11 mouse cellular contexts compared by ENCODE assay signal in genomic region chr19:32373865-32374655, GRCm38 (mm10). TPM values are rescaled to one million over a fixed set of nuclear protein-coding genes. Genes with fewer than 3 reads are reported as not detected.
DNase-seq lines count a peak whose midpoint lies in the region; ATAC-seq and TF ChIP-seq lines count a peak whose summit lies in the region.
"Had no signal": no experiment of that assay in that cellular context is flagged by ENCODE, and none has a peak within 500 bp of the region (broad histone marks: within the 10 kb centered on the region; RNA-seq: fewer than 3 reads in every experiment).

No protein-coding gene starts in this region.

- H3K9me3 ChIP-seq in embryonic facial prominence, embryonic 14.5 days (ENCODE audit: control insufficient read depth, low read length) = no peaks in the 10 kb centered on the region
- H3K9me3 ChIP-seq in limb, embryonic 14.5 days (ENCODE audit: control insufficient read depth, low read length) = no peaks in the 10 kb centered on the region
- H3K9me3 ChIP-seq: embryonic facial prominence, embryonic 13.5 days had no signal

- 44% methylated on average over 16 of the region's 16 CpGs for WGBS in embryonic facial prominence, embryonic 14.5 days
- WGBS in limb, embryonic 14.5 days = 47% methylated on average over 16 of the region's 16 CpGs

- H3K4me2 ChIP-seq in embryonic facial prominence, embryonic 14.5 days (ENCODE audit: low read depth, low read length) = no peak overlapping the region
- no peak overlapping the region for H3K4me2 ChIP-seq in limb, embryonic 14.5 days (replicated peaks; ENCODE audit: low read depth, low read length, severe bottlenecking)
- H3K4me2 ChIP-seq: embryonic facial prominence, embryonic 13.5 days had no signal

- no peak overlapping the region for H3K4me3 ChIP-seq in embryonic facial prominence, embryonic 14.5 days (ENCODE audit: low read depth, low read length)
- H3K4me3 ChIP-seq in limb, embryonic 14.5 days (replicated peaks; ENCODE audit: low read length) = no peak overlapping the region
- no peak overlapping the region for H3K4me3 ChIP-seq in layer of hippocampus, adult 2 months
- H3K4me3 ChIP-seq: embryonic facial prominence, embryonic 13.5 days had no signal

- peak; percentile 23 for DNase-seq in gastrocnemius, postnatal 14 days
- no peak for DNase-seq in gastrocnemius, postnatal 36 days
- DNase-seq in embryonic facial prominence, embryonic 14.5 days (ENCODE audit: low spot score) = peak; percentile 55
- DNase-seq in heart, postnatal 25 days (ENCODE audit: low spot score) = peak; percentile 42
- DNase-seq in limb, embryonic 14.5 days (ENCODE audit: low spot score) = no peak
- no peak for DNase-seq in right cerebral cortex, adult 2 months (ENCODE audit: low spot score in 2 of 2)
- DNase-seq in layer of hippocampus, adult 2 months (ENCODE audit: low spot score in 2 of 2) = no peak
- DNase-seq: cerebellum, adult 11 months had no signal

- TF ChIP-seq POLR2A in limb, embryonic 14.5 days (IDR thresholded peaks at IDR 0.05; ENCODE audit: borderline replicate concordance, extremely low read depth, insufficient read depth, insufficient read length) = no peak

- H3K4me1 ChIP-seq in embryonic facial prominence, embryonic 14.5 days (ENCODE audit: control insufficient read depth, insufficient read depth, low read length) = 0 out of 2 replicates have a peak, but pooled peaks cover 4% of the 10 kb centered on the region
- peaks cover 2% of the 10 kb centered on the region; the same call in 1 of the 2 replicates for H3K4me1 ChIP-seq in limb, embryonic 14.5 days (ENCODE audit: control insufficient read depth, insufficient read depth, low read length)

- no peak for ATAC-seq in embryonic facial prominence, embryonic 14.5 days (ENCODE audit: low read depth)
- ATAC-seq in limb, embryonic 14.5 days (ENCODE audit: low FRiP score, low read depth) = no peak
- no peak for ATAC-seq in inflammation-experienced regulatory T-cells, adult 6 months
- ATAC-seq: intestine, embryonic 16.5 days had no signal

- no peaks in the 10 kb centered on the region for H3K27me3 ChIP-seq in embryonic facial prominence, embryonic 14.5 days (replicated peaks; ENCODE audit: control insufficient read depth, insufficient read depth, low read length)
- H3K27me3 ChIP-seq in limb, embryonic 14.5 days (ENCODE audit: control insufficient read depth, insufficient read depth, low read length) = no peaks in the 10 kb centered on the region
- H3K27me3 ChIP-seq: embryonic facial prominence, embryonic 13.5 days had no signal

- no peaks in the 10 kb centered on the region for H3K36me3 ChIP-seq in embryonic facial prominence, embryonic 14.5 days (ENCODE audit: control insufficient read depth, insufficient read depth, low read length)
- H3K36me3 ChIP-seq in limb, embryonic 14.5 days (ENCODE audit: control insufficient read depth, insufficient read depth, low read length) = no peaks in the 10 kb centered on the region
- H3K36me3 ChIP-seq: embryonic facial prominence, embryonic 13.5 days had no signal

- TF ChIP-seq CTCF in layer of hippocampus, adult 2 months (conservative IDR thresholded peaks at IDR 0.05) = no peak

- no peak overlapping the region for H3K9ac ChIP-seq in embryonic facial prominence, embryonic 14.5 days (ENCODE audit: low read depth, low read length)
- no peak overlapping the region for H3K9ac ChIP-seq in limb, embryonic 14.5 days (ENCODE audit: low read depth, low read length, severe bottlenecking)
- H3K9ac ChIP-seq: embryonic facial prominence, embryonic 13.5 days had no signal

- intact Hi-C loops in gastrocnemius, postnatal 14 days (cut with DNase I; ENCODE audit: low total_unique reads) = no loop called here
- intact Hi-C loops in gastrocnemius, postnatal 36 days (cut with DNase I) = no loop called here
- intact Hi-C loops in heart, postnatal 25 days (cut with DNase I) = no loop called here

- H3K27ac ChIP-seq in embryonic facial prominence, embryonic 14.5 days (replicated peaks; ENCODE audit: low read depth, low read length) = no peak overlapping the region
- H3K27ac ChIP-seq in limb, embryonic 14.5 days (replicated peaks; ENCODE audit: low read depth, low read length) = 0 out of 2 replicates have a peak overlapping the region, but pooled peaks have one; percentile 26
- no peak overlapping the region for H3K27ac ChIP-seq in layer of hippocampus, adult 2 months
- H3K27ac ChIP-seq: embryonic facial prominence, embryonic 13.5 days had no signal

RNA-seq across cellular contexts. Expression of gene Sgms1, which starts 15.5 kb away (rescaled TPM):
- total RNA-seq in gastrocnemius, postnatal 14 days (2021) = 10 to 100 TPM; 35.2 to 55.0 TPM
- 10 to 100 TPM; 46.3 to 50.1 TPM for total RNA-seq in gastrocnemius, postnatal 36 days (2021)
- 29.7 and 31.3 TPM in 2 replicates for polyA plus RNA-seq in embryonic facial prominence, embryonic 14.5 days (2014; fragmentation: Nextera tagmentation; extraction: Ambion mirVana)
- 10 to 100 TPM; 55.8 to 59.0 TPM for total RNA-seq in heart, postnatal 25 days (2021)
- 20.4 and 20.8 TPM in 2 replicates for polyA plus RNA-seq in limb, embryonic 14.5 days (2012; rRNA removed)
- 33.9 and 36.8 TPM in 2 replicates for polyA plus RNA-seq in limb, embryonic 14.5 days (2014; fragmentation: Nextera tagmentation; extraction: Ambion mirVana)
- polyA plus RNA-seq in inflammation-experienced regulatory T-cells, adult 6 months (2017; shearing (Covaris generic)) = 10 to 100 TPM; 47.8 to 56.5 (median 51.5) TPM
- 10 to 100 TPM; 53.9 to 59.6 TPM for total RNA-seq in layer of hippocampus, adult 2 months (2021)

Comparison
In these comparisons a context has a peak if more than half of its experiments do, and no peak if none do; other contexts are left out.
1. DNase-seq: peak in gastrocnemius, postnatal 14 days (single experiment), embryonic facial prominence, embryonic 14.5 days (single experiment) and heart, postnatal 25 days (single experiment); none in gastrocnemius, postnatal 36 days (0 of 2), limb, embryonic 14.5 days (single experiment), right cerebral cortex, adult 2 months (0 of 2) and layer of hippocampus, adult 2 months (0 of 2).